Mouse (Mus musculus): ENCODE measurements around the gene Tcerg1l.

- no peak for TF ChIP-seq CTCF (IDR thresholded peaks at IDR 0.05; ENCODE audit: extremely low read depth, insufficient read depth, low read length)
- no peak for TF ChIP-seq POLR2A (IDR thresholded peaks at IDR 0.05; ENCODE audit: extremely low read depth, insufficient read depth, low read length)
These were observed 23.2 kb downstream of the Tcerg1l start for GRCm38 (mm10) chr7:138374376-138374775.

All from cortical plate, adult 2 months (tissue).